Mouse (Mus musculus): Measurements from ENCODE around the gene Gm44596.

DNA sequence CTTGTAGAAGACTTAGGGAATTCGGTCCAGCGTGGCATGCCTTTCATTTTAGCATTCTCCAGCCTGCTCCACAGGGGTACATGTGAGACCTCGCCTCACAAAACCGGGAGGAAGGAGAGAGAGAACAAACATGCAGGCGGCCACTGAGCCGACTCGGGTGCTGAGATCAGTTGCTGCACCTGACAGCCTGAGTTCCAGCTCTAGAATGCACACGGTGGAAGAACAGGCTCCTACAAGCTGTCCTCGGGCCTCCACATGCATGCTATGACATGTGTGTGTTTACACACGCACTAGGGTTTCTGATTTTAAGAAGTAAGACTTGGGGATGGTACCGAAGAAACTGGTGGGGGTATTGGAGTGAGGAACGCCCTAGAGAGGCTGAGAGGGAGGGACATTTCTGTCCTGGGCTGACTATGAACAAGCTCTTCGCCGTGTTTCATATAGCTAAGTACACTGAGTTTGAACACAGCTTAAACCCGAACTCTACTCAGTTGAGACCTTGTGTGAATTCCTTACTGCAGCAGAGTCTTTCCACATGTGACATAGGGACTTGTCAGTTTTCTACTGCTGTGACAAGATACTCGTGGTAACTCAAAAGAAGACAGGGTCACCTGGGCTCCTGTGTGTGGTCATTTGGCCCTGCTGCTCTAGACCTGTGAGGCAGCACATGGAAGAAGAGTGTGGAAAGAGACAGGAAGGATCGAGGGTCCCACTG, 1.2 kb downstream of the Gm44596 start:
- TF ChIP-seq EP300 (IDR thresholded peaks at IDR 0.05; ENCODE audit: insufficient read depth, low read depth, low read length) (no peak), POLR2A (IDR thresholded peaks at IDR 0.05; ENCODE audit: insufficient read depth, low read length) (no peak)
